Mouse (Mus musculus): ENCODE data around the gene Mreg. TPM values are rescaled to one million over a fixed set of nuclear protein-coding genes. Genes with fewer than 3 reads are reported as not detected.

Gene Mreg
- polyA plus RNA-seq, 1 experiment from 2014 or later, result 1.7 TPM

- Histone ChIP-seq H3K4me1 (peaks cover 7% of the 10 kb centered on the region; the same call in 1 of the 2 replicates), H3K4me3 (no peak overlapping the region), H3K27me3 (replicated peaks) (no peaks in the 10 kb centered on the region), H3K9ac (no peak overlapping the region), H3K9me3 (no peaks in the 10 kb centered on the region), H3K36me3 (replicated peaks) (no peaks in the 10 kb centered on the region), H3K4me2 (no peak overlapping the region), H3K27ac (no peak overlapping the region)
- ATAC-seq (replicated peaks), result no peak
- WGBS, result 92% methylated on average over 7 of the region's 7 CpGs
These were observed 9.4 kb downstream of the Mreg start for GRCm38 (mm10) chr1:72202705-72203104.

- no peaks in the 10 kb centered on the region for H3K9me3 ChIP-seq
- 77% methylated on average over 2 of the region's 2 CpGs for WGBS
- H3K36me3 ChIP-seq (replicated peaks), result no peaks in the 10 kb centered on the region
- H3K4me1 ChIP-seq, result peaks cover 7% of the 10 kb centered on the region; the same call in 1 of the 2 replicates
- H3K27ac ChIP-seq, result no peak overlapping the region
- no peaks in the 10 kb centered on the region for H3K27me3 ChIP-seq (replicated peaks)
- no peak overlapping the region for H3K4me3 ChIP-seq
- no peak overlapping the region for H3K9ac ChIP-seq
- H3K4me2 ChIP-seq, result no peak overlapping the region
- ATAC-seq (replicated peaks), result no peak
These were observed 10.0 kb downstream of the Mreg start for GRCm38 (mm10) chr1:72202068-72202467.

- WGBS, result 98% methylated on average over 3 of the region's 3 CpGs
- H3K36me3 ChIP-seq (replicated peaks), result no peaks in the 10 kb centered on the region
- no peak overlapping the region for H3K4me3 ChIP-seq
- no peak overlapping the region for H3K27ac ChIP-seq
- H3K9me3 ChIP-seq, result no peaks in the 10 kb centered on the region
- no peak for ATAC-seq (replicated peaks)
- no peak overlapping the region for H3K9ac ChIP-seq
- H3K4me1 ChIP-seq, result peaks cover 7% of the 10 kb centered on the region; the same call in 1 of the 2 replicates
- no peak overlapping the region for H3K4me2 ChIP-seq
- no peaks in the 10 kb centered on the region for H3K27me3 ChIP-seq (replicated peaks)
These were observed 11.0 kb downstream of the Mreg start for GRCm38 (mm10) chr1:72201126-72201525.

- Histone ChIP-seq H3K27ac (no peak overlapping the region), H3K9ac (no peak overlapping the region), H3K27me3 (replicated peaks) (no peaks in the 10 kb centered on the region), H3K4me1 (peaks cover 7% of the 10 kb centered on the region; the same call in 1 of the 2 replicates), H3K36me3 (replicated peaks) (no peaks in the 10 kb centered on the region), H3K4me3 (no peak overlapping the region), H3K9me3 (no peaks in the 10 kb centered on the region), H3K4me2 (no peak overlapping the region)
- WGBS, result 53% methylated on average over 10 of the region's 10 CpGs
- ATAC-seq (replicated peaks), result peak; percentile 59; the same call in 1 of the 2 replicates
These were observed 13.8 kb downstream of the Mreg start for GRCm38 (mm10) chr1:72198142-72198806.

- no peak for ATAC-seq (replicated peaks)
- Histone ChIP-seq H3K4me1 (peaks cover 7% of the 10 kb centered on the region; the same call in 1 of the 2 replicates), H3K4me3 (no peak overlapping the region), H3K4me2 (no peak overlapping the region), H3K9ac (no peak overlapping the region), H3K36me3 (replicated peaks) (no peaks in the 10 kb centered on the region), H3K27ac (no peak overlapping the region), H3K27me3 (replicated peaks) (no peaks in the 10 kb centered on the region), H3K9me3 (no peaks in the 10 kb centered on the region)
- whole genome bisulfite sequencing, result 77% methylated on average over 10 of the region's 10 CpGs
These were observed 15.3 kb downstream of the Mreg start for GRCm38 (mm10) chr1:72196626-72197359.

- 85% methylated on average over 5 of the region's 5 CpGs for WGBS
- no peak overlapping the region for H3K9ac ChIP-seq
- no peak overlapping the region for H3K4me3 ChIP-seq
These were observed 16.0 kb downstream of the Mreg start for GRCm38 (mm10) chr1:72196123-72196522.

GRCm38 (mm10) chr1:72191449-72191848, 20.7 kb downstream of the Mreg start:
- Histone ChIP-seq H3K4me1 (no peaks in the 10 kb centered on the region), H3K27me3 (replicated peaks) (no peaks in the 10 kb centered on the region), H3K27ac (no peak overlapping the region), H3K4me2 (no peak overlapping the region), H3K36me3 (replicated peaks) (no peaks in the 10 kb centered on the region), H3K9ac (no peak overlapping the region), H3K4me3 (no peak overlapping the region), H3K9me3 (no peaks in the 10 kb centered on the region)
- ATAC-seq (replicated peaks), result no peak
- WGBS, result 93% methylated on average over 8 of the region's 8 CpGs

More at GRCm38 (mm10) chr1:72196123-72196522, 16.0 kb downstream of the Mreg start:
- peaks cover 7% of the 10 kb centered on the region; the same call in 1 of the 2 replicates for H3K4me1 ChIP-seq
- H3K9me3 ChIP-seq, result no peaks in the 10 kb centered on the region
- no peak overlapping the region for H3K27ac ChIP-seq
- H3K4me2 ChIP-seq, result no peak overlapping the region
- no peaks in the 10 kb centered on the region for H3K27me3 ChIP-seq (replicated peaks)
- H3K36me3 ChIP-seq (replicated peaks), result no peaks in the 10 kb centered on the region
- no peak for ATAC-seq (replicated peaks)

- H3K27ac ChIP-seq, result no peak overlapping the region
- H3K4me3 ChIP-seq, result no peak overlapping the region
- ATAC-seq (replicated peaks), result no peak
- H3K9me3 ChIP-seq, result no peaks in the 10 kb centered on the region
- H3K36me3 ChIP-seq (replicated peaks), result no peaks in the 10 kb centered on the region
- WGBS, result 69% methylated on average over 16 of the region's 16 CpGs
- peaks cover 4% of the 10 kb centered on the region; the same call in 1 of the 2 replicates for H3K4me1 ChIP-seq
- H3K4me2 ChIP-seq, result no peak overlapping the region
- H3K9ac ChIP-seq, result no peak overlapping the region
- H3K27me3 ChIP-seq (replicated peaks), result no peaks in the 10 kb centered on the region
These were observed 23.9 kb downstream of the Mreg start for GRCm38 (mm10) chr1:72188142-72188738.

GRCm38 (mm10) chr1:72187486-72187885, 24.6 kb downstream of the Mreg start:
- H3K9ac ChIP-seq, result no peak overlapping the region
- ATAC-seq (replicated peaks), result no peak
- peaks cover 10% of the 10 kb centered on the region for H3K4me1 ChIP-seq
- no peaks in the 10 kb centered on the region for H3K9me3 ChIP-seq
- H3K36me3 ChIP-seq (replicated peaks), result no peaks in the 10 kb centered on the region
- no peak overlapping the region for H3K27ac ChIP-seq
- no peaks in the 10 kb centered on the region for H3K27me3 ChIP-seq (replicated peaks)
- H3K4me2 ChIP-seq, result no peak overlapping the region
- WGBS, result 69% methylated on average over 10 of the region's 10 CpGs
- H3K4me3 ChIP-seq, result no peak overlapping the region

- H3K27ac ChIP-seq, result no peak overlapping the region
- H3K27me3 ChIP-seq (replicated peaks), result no peaks in the 10 kb centered on the region
- H3K4me1 ChIP-seq, result peaks cover 10% of the 10 kb centered on the region
- WGBS, result 82% methylated on average over 5 of the region's 5 CpGs
- no peak overlapping the region for H3K9ac ChIP-seq
- H3K9me3 ChIP-seq, result no peaks in the 10 kb centered on the region
- no peaks in the 10 kb centered on the region for H3K36me3 ChIP-seq (replicated peaks)
- no peak for ATAC-seq (replicated peaks)
- H3K4me2 ChIP-seq, result no peak overlapping the region
- no peak overlapping the region for H3K4me3 ChIP-seq
These were observed 26.0 kb downstream of the Mreg start for GRCm38 (mm10) chr1:72186151-72186550.

GRCm38 (mm10) chr1:72183554-72183953, 28.6 kb downstream of the Mreg start:
- Histone ChIP-seq H3K4me3 (0 out of 2 replicates have a peak overlapping the region, but pooled peaks have one; percentile 15), H3K4me1 (peaks cover 10% of the 10 kb centered on the region), H3K27ac (no peak overlapping the region), H3K27me3 (replicated peaks) (no peaks in the 10 kb centered on the region), H3K9ac (0 out of 2 replicates have a peak overlapping the region, but pooled peaks have one; percentile 0), H3K36me3 (replicated peaks) (no peaks in the 10 kb centered on the region), H3K9me3 (no peaks in the 10 kb centered on the region), H3K4me2 (peak overlapping the region; percentile 49)
- peak; percentile 59 for ATAC-seq (replicated peaks)
- WGBS, result 58% methylated on average over 6 of the region's 6 CpGs

GRCm38 (mm10) chr1:72182930-72183499, 29.1 kb downstream of the Mreg start:
- Histone ChIP-seq H3K27ac (no peak overlapping the region), H3K9ac (0 out of 2 replicates have a peak overlapping the region, but pooled peaks have one; percentile 0)
- WGBS, result 6% methylated on average over 13 of the region's 13 CpGs

More at GRCm38 (mm10) chr1:72182930-72183499, 29.1 kb downstream of the Mreg start:
- peaks cover 10% of the 10 kb centered on the region for H3K4me1 ChIP-seq
- H3K4me3 ChIP-seq, result peak overlapping the region; percentile 15; the same call in 1 of the 2 replicates
- H3K9me3 ChIP-seq, result no peaks in the 10 kb centered on the region
- ATAC-seq (replicated peaks), result peak; percentile 76
- no peaks in the 10 kb centered on the region for H3K36me3 ChIP-seq (replicated peaks)
- H3K4me2 ChIP-seq, result peak overlapping the region; percentile 49
- no peaks in the 10 kb centered on the region for H3K27me3 ChIP-seq (replicated peaks)
